Mouse (Mus musculus) frontal cortex, postnatal 36 days (tissue): ENCODE results near the gene Gm2042.
A peak's percentile ranks its signal among the peaks of the same experiment; 100 is the strongest.
"Not testable (repeated sequence)": the region's sequence is repeated elsewhere in the genome, so short reads cannot be mapped to it uniquely, and the experiment has no call there.

Experiments
- DNase-seq, 2 experiments: peaks; one replicate each; pipeline ENCODE4 v3.0.0; 2022; ENCODE audit warnings: low spot score in 2 of 2

The Gm2042 gene

GRCm38 (mm10) chr12:87953780-87954179 is at the start of gene Gm2042:
Gm2042 (plus strand) TSS chr12:87954080.
- not testable (repeated sequence) for DNase-seq

GRCm38 (mm10) chr12:87919721-87920120 is 34.2 kb upstream of the Gm2042 start, which contains the start of gene Gm2035:
Gm2035 (minus strand) TSS chr12:87919857.
- not testable (repeated sequence) for DNase-seq

GRCm38 (mm10) chr12:87984000-87984399 is 30.1 kb downstream of the Gm2042 start:
- peak in 1 of 2 experiments; percentile 1 for DNase-seq

- not testable (repeated sequence) for DNase-seq
Observed at GRCm38 (mm10) chr12:88004118-88004517, 50.2 kb downstream of the Gm2042 start.
